Mouse (Mus musculus): Measurements from ENCODE around the gene Gngt2.

Gene Gngt2

DNA sequence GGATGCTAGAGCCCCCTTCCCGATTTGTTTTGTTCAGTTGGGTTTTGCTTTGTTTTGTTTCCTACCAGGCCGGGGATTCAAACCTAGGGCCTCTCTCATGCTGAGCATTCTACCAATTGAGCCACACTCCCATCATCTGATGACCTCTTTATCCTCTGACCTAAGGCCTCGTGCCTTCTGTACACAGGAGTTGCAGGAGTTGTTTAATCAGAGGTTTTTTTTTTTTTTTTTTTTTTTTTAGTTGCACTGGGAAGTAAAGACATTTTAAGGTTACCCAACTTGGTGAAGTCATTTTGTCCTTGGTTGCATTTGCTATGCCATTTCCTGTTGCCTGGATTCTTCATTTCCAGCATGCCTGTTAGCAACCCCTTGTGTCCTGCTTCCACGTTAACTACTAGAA is 32.4 kb downstream of the Gngt2 start:
- in situ Hi-C loops (cut with MboI; ENCODE audit: unreplicated experiment in 2 of 2): loop anchor here in 1 of 2 experiments (25.0 kb wide), 1 partner anchor 168 kb away; the partner anchor contains the start of gene Snf8

DNA sequence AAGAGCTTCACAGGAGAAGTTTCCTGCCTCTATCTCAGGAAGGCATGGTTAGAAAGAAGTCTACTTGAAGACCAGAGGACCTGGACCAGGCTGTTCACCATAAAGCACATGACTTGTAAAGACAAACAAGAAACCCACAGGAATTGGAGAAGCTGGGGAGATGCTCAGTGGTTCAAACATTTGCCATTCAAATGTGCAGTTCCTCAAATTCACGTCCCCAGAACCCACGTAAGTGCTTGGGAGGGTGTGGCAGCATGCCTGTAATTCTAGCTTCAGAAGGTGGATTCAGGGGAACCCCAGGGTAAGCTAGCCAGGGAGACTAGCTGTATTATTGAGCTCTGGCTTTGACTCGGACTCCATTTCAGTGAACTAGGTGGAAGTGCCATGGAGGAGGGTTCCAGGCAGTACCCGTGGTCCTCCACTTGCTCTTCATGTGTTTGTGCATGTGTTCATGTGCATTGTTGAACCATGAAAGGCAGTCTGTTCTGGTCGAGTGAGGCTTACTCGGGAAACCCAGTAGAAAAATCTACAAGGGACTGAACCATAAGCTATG is 33.0 kb downstream of the Gngt2 start:
- in situ Hi-C loops (cut with MboI; ENCODE audit: unreplicated experiment in 2 of 2): loop anchor here (10.0 to 25.0 kb wide), 2 partner anchors 167 to 225 kb away; partner anchors contain the start of gene Snf8 (in 1 of the 2)

GRCm38 (mm10) chr11:95875804-95876203 is 38.8 kb downstream of the Gngt2 start:
- in situ Hi-C loops (cut with MboI; ENCODE audit: unreplicated experiment in 2 of 2): loop anchor here (5.0 to 10.0 kb wide), 2 partner anchors 106 to 219 kb away; no protein-coding TSS in a partner anchor

- in situ Hi-C loops (cut with MboI; ENCODE audit: unreplicated experiment in 2 of 2): loop anchor here (5.0 to 10.0 kb wide), 2 partner anchors 106 to 219 kb away; no protein-coding TSS in a partner anchor
These were observed 39.3 kb downstream of the Gngt2 start for GRCm38 (mm10) chr11:95876296-95876695.

- in situ Hi-C loops (cut with MboI; ENCODE audit: unreplicated experiment in 2 of 2): loop anchor here (5.0 to 10.0 kb wide), 2 partner anchors 102 to 215 kb away; no protein-coding TSS in a partner anchor
These were observed 42.8 kb downstream of the Gngt2 start for GRCm38 (mm10) chr11:95879861-95880260.

GRCm38 (mm10) chr11:95890462-95891051 is 53.5 kb downstream of the Gngt2 start:
- in situ Hi-C loops (cut with MboI; ENCODE audit: unreplicated experiment in 2 of 2): no loop called here
